Mouse (Mus musculus) MEL (cell line): ENCODE data around the gene Bptf. TPM values are rescaled to one million over a fixed set of nuclear protein-coding genes. Genes with fewer than 3 reads are reported as not detected.
A peak's percentile ranks its signal among the peaks of the same experiment; 100 is the strongest.

Experiments
- DNase-seq: peaks from one replicate; pipeline ENCODE4 v3.0.0; 2011; ENCODE audit warnings: low read depth, low spot score
- H3K27ac ChIP-seq: 2 replicates; pipeline ENCODE4 v1.5.1; 2012; ENCODE audit warnings: low read depth, mild to moderate bottlenecking, control low read depth, low read length, moderate library complexity; ENCODE audit not compliant: control insufficient read depth
- H3K27me3 ChIP-seq, 2 experiments: fragments of 150-350 bp in 1 of 2; sonication (generic) in 1 of 2; 2 replicates each; pipeline ENCODE4 v1.6.1; 2012; ENCODE audit warnings: low read length in 2 of 2, mild to moderate bottlenecking in 2 of 2, improper control_type of control experiment in 1 of 2, moderate library complexity in 1 of 2; ENCODE audit not compliant: insufficient read depth in 2 of 2, control insufficient read depth in 1 of 2
- H3K36me3 ChIP-seq, 2 experiments: 2 replicates each; pipeline ENCODE4 v1.6.1; 2012 to 2014; ENCODE audit warnings: low read length in 2 of 2, improper control_type of control experiment in 1 of 2, inconsistent platforms in 1 of 2, mild to moderate bottlenecking in 1 of 2; ENCODE audit not compliant: insufficient read depth in 2 of 2, control insufficient read depth in 1 of 2
- H3K4me1 ChIP-seq, 2 experiments: fragments of 150-350 bp in 1 of 2; sonication (generic) in 1 of 2; 2 replicates each; pipeline ENCODE4 v1.6.1; 2012; ENCODE audit warnings: low read length in 2 of 2, improper control_type of control experiment in 1 of 2, mild to moderate bottlenecking in 1 of 2; ENCODE audit not compliant: insufficient read depth in 2 of 2, control insufficient read depth in 1 of 2
- H3K4me3 ChIP-seq, 2 experiments: fragments of 150-350 bp in 1 of 2; sonication (generic) in 1 of 2; 2 replicates each; pipeline ENCODE4 v1.5.1; 2012; ENCODE audit warnings: low read depth in 2 of 2, low read length in 2 of 2, mild to moderate bottlenecking in 2 of 2, moderate library complexity in 2 of 2, control low read depth in 1 of 2, improper control_type of control experiment in 1 of 2; ENCODE audit not compliant: control insufficient read depth in 1 of 2, insufficient read depth in 1 of 2
- H3K79me2 ChIP-seq: 2 replicates; pipeline ENCODE4 v1.6.1; 2012; ENCODE audit warnings: mild to moderate bottlenecking, low read length, moderate library complexity; ENCODE audit not compliant: control insufficient read depth, poor library complexity, insufficient read depth
- H3K9ac ChIP-seq: 2 replicates; pipeline ENCODE4 v1.6.1; 2012; ENCODE audit warnings: low read depth, mild to moderate bottlenecking, control low read depth, low read length, moderate library complexity; ENCODE audit not compliant: control insufficient read depth, poor library complexity, severe bottlenecking
- H3K9me3 ChIP-seq: fragments of 150-350 bp; sonication (generic); replicated peaks from 2 replicates; pipeline ENCODE4 v1.6.1; 2012; ENCODE audit warnings: mild to moderate bottlenecking, low read length, improper control_type of control experiment, moderate library complexity; ENCODE audit not compliant: insufficient read depth
- CHD2 ChIP-seq: IDR thresholded peaks from 2 replicates; pipeline ENCODE4 v1.6.1; 2011; ENCODE audit warnings: low read length, improper control_type of control experiment
- CTCF ChIP-seq, 3 experiments: IDR thresholded peaks in 2 of 3; conservative IDR thresholded peaks in 1 of 3; 2 replicates each; pipeline ENCODE4 v1.5.1; 2011 to 2012; ENCODE audit warnings: low read length in 3 of 3, low read depth in 2 of 3, mild to moderate bottlenecking in 2 of 3, improper control_type of control experiment in 1 of 3, inconsistent platforms in 1 of 3, mixed read lengths in 1 of 3, moderate library complexity in 1 of 3; ENCODE audit not compliant: control insufficient read depth in 1 of 3, insufficient read depth in 1 of 3, poor library complexity in 1 of 3, severe bottlenecking in 1 of 3
- E2F4 ChIP-seq: IDR thresholded peaks from 2 replicates; pipeline ENCODE4 v1.6.1; 2011; ENCODE audit warnings: low read depth, low read length, improper control_type of control experiment, borderline replicate concordance
- ELF1 ChIP-seq: IDR thresholded peaks from 2 replicates; pipeline ENCODE4 v1.6.1; 2014; ENCODE audit warnings: low read depth, mild to moderate bottlenecking, inconsistent platforms, low read length, improper control_type of control experiment, moderate library complexity
- ETS1 ChIP-seq: IDR thresholded peaks from 2 replicates; pipeline ENCODE4 v1.6.1; 2012; ENCODE audit warnings: low read depth, mild to moderate bottlenecking, inconsistent platforms, low read length, improper control_type of control experiment, moderate library complexity
- GATA1 ChIP-seq: IDR thresholded peaks from 2 replicates; pipeline ENCODE4 v1.6.1; 2011; ENCODE audit warnings: low read depth, low read length, improper control_type of control experiment
- HCFC1 ChIP-seq: IDR thresholded peaks from 2 replicates; pipeline ENCODE4 v1.6.1; 2012; ENCODE audit warnings: low read depth, mild to moderate bottlenecking, inconsistent platforms, low read length, improper control_type of control experiment, moderate library complexity
- KAT2A ChIP-seq: conservative IDR thresholded peaks from 2 replicates; pipeline ENCODE4 v1.6.1; 2012; ENCODE audit warnings: low read depth, low read length, improper control_type of control experiment, inconsistent platforms
- MAFK ChIP-seq: IDR thresholded peaks from 2 replicates; pipeline ENCODE4 v1.6.1; 2011; ENCODE audit warnings: low read depth, mild to moderate bottlenecking, low read length, improper control_type of control experiment, borderline replicate concordance
- MAX ChIP-seq: IDR thresholded peaks from 2 replicates; pipeline ENCODE4 v1.6.1; 2011; ENCODE audit warnings: low read length, improper control_type of control experiment
- MEF2A ChIP-seq: IDR thresholded peaks from 2 replicates; pipeline ENCODE4 v1.6.1; 2014; ENCODE audit warnings: low read depth, mild to moderate bottlenecking, inconsistent platforms, low read length, improper control_type of control experiment; ENCODE audit not compliant: poor library complexity, insufficient replicate concordance, severe bottlenecking; ENCODE audit errors: extremely low read depth
- MYB ChIP-seq: IDR thresholded peaks from 2 replicates; pipeline ENCODE4 v1.6.1; 2011; ENCODE audit warnings: mild to moderate bottlenecking, low read depth, low read length, improper control_type of control experiment
- MYC ChIP-seq: IDR thresholded peaks from 2 replicates; pipeline ENCODE4 v1.6.1; 2011; ENCODE audit warnings: low read depth, mild to moderate bottlenecking, low read length, improper control_type of control experiment, moderate library complexity
- NRF1 ChIP-seq: IDR thresholded peaks from 2 replicates; pipeline ENCODE4 v1.6.1; 2014; ENCODE audit warnings: low read depth, mild to moderate bottlenecking, inconsistent platforms, low read length, improper control_type of control experiment, moderate library complexity; ENCODE audit not compliant: poor library complexity, insufficient read depth, severe bottlenecking
- POLR2A ChIP-seq, 2 experiments: IDR thresholded peaks; 2 replicates each; pipeline ENCODE4 v1.6.1; 2011 to 2012; ENCODE audit warnings: low read length in 2 of 2, mild to moderate bottlenecking in 2 of 2, control low read depth in 1 of 2, improper control_type of control experiment in 1 of 2, low read depth in 1 of 2, moderate library complexity in 1 of 2; ENCODE audit not compliant: control insufficient read depth in 1 of 2, insufficient read depth in 1 of 2, poor library complexity in 1 of 2
- POLR2AphosphoS2 ChIP-seq: IDR thresholded peaks from 2 replicates; pipeline ENCODE4 v1.6.1; 2011; ENCODE audit warnings: low read length, improper control_type of control experiment
- POLR2AphosphoS5 ChIP-seq: IDR thresholded peaks from 2 replicates; pipeline ENCODE4 v1.6.1; 2012; ENCODE audit warnings: low read depth, borderline replicate concordance, mild to moderate bottlenecking, inconsistent platforms, low read length, moderate library complexity, mixed read lengths
- RCOR1 ChIP-seq: IDR thresholded peaks from 2 replicates; pipeline ENCODE4 v1.6.1; 2012; ENCODE audit warnings: low read depth, mild to moderate bottlenecking, inconsistent platforms, low read length, improper control_type of control experiment
- SIN3A ChIP-seq: IDR thresholded peaks from 2 replicates; pipeline ENCODE4 v1.6.1; 2012; ENCODE audit warnings: low read length, improper control_type of control experiment, inconsistent platforms
- SMC3 ChIP-seq: IDR thresholded peaks from 2 replicates; pipeline ENCODE4 v1.6.1; 2011; ENCODE audit warnings: low read depth, low read length, improper control_type of control experiment
- TAL1 ChIP-seq: IDR thresholded peaks from 2 replicates; pipeline ENCODE4 v1.6.1; 2012; ENCODE audit warnings: mild to moderate bottlenecking, inconsistent platforms, low read length, moderate library complexity, mixed read lengths
- TBP ChIP-seq: IDR thresholded peaks from 2 replicates; pipeline ENCODE4 v1.8.0; 2011; ENCODE audit warnings: low read depth, low read length, improper control_type of control experiment
- TCF12 ChIP-seq: IDR thresholded peaks from 2 replicates; pipeline ENCODE4 v1.6.1; 2014; ENCODE audit warnings: low read depth, mild to moderate bottlenecking, inconsistent platforms, low read length, improper control_type of control experiment, moderate library complexity
- UBTF ChIP-seq: IDR thresholded peaks from 2 replicates; pipeline ENCODE4 v1.6.1; 2012; ENCODE audit warnings: low read depth, mild to moderate bottlenecking, inconsistent platforms, low read length, improper control_type of control experiment, moderate library complexity, borderline replicate concordance; ENCODE audit not compliant: insufficient read depth
- USF1 ChIP-seq: IDR thresholded peaks from 2 replicates; pipeline ENCODE4 v1.6.1; 2014; ENCODE audit warnings: low read depth, mild to moderate bottlenecking, inconsistent platforms, low read length, improper control_type of control experiment, moderate library complexity
- USF2 ChIP-seq, 2 experiments: IDR thresholded peaks; 2 replicates each; pipeline ENCODE4 v1.6.1; 2011 to 2012; ENCODE audit warnings: improper control_type of control experiment in 2 of 2, low read length in 2 of 2, borderline replicate concordance in 1 of 2, inconsistent platforms in 1 of 2, low read depth in 1 of 2, mild to moderate bottlenecking in 1 of 2; ENCODE audit not compliant: insufficient read depth in 1 of 2
- ZC3H11A ChIP-seq: IDR thresholded peaks from 2 replicates; pipeline ENCODE4 v1.6.1; 2012; ENCODE audit warnings: low read depth, mild to moderate bottlenecking, inconsistent platforms, low read length, improper control_type of control experiment
- ZKSCAN1 ChIP-seq: IDR thresholded peaks from 2 replicates; pipeline ENCODE4 v1.6.1; 2012; ENCODE audit warnings: low read depth, mild to moderate bottlenecking, inconsistent platforms, low read length, improper control_type of control experiment, moderate library complexity
- ZNF384 ChIP-seq: IDR thresholded peaks from 2 replicates; pipeline ENCODE4 v1.6.1; 2012; ENCODE audit warnings: low read depth, mild to moderate bottlenecking, inconsistent platforms, low read length, improper control_type of control experiment
- polyA plus RNA-seq, 2 experiments: library from polyadenylated mRNA; stranded (reverse) in 1 of 2; unstranded in 1 of 2; fragments of >175 nt in 1 of 2; fragments of >200 nt in 1 of 2; gene quantifications; 2 replicates each; pipeline versions ENCODE4 v1.2.1 to v1.2.4; 2012; ENCODE audit warnings: low replicate concordance in 2 of 2, low read depth in 1 of 2; ENCODE audit not compliant: insufficient read length in 2 of 2, insufficient read depth in 1 of 2, missing spikeins in 1 of 2
- total RNA-seq: library from RNA; depleted of rRNA; stranded (reverse); fragments of 300-350 nt; gene quantifications from 2 replicates; pipeline ENCODE4 v1.2.3, GENCODE M21; 2012

Gene Bptf
- total and polyA plus RNA-seq, 3 experiments: 27.5 to 55.4 (median 52.7) TPM

GRCm38 (mm10) chr11:107093871-107094270 lies 38.1 kb downstream of the Bptf start:
- Histone ChIP-seq H3K36me3 (peaks cover 13 to 50% of the 10 kb centered on the region in 2 experiments), H3K27ac (no peak overlapping the region)

GRCm38 (mm10) chr11:107092637-107093036 lies 39.3 kb downstream of the Bptf start:
- Histone ChIP-seq H3K27me3 (no peaks in the 10 kb centered on the region), H3K36me3 (peaks cover 13 to 39% of the 10 kb centered on the region in 2 experiments), H3K79me2 (no peaks in the 10 kb centered on the region), H3K4me1 (peaks cover 3 to 12% of the 10 kb centered on the region in 2 experiments; a peak in 3 of 4 replicates), H3K9ac (no peak overlapping the region), H3K9me3 (no peaks in the 10 kb centered on the region), H3K4me3 (no peak overlapping the region), H3K27ac (peak overlapping the region; percentile 33; the same call in 1 of the 2 replicates)
- peak; percentile 80 for DNase-seq
- peak; percentile 78 for TF ChIP-seq MYB
- TF ChIP-seq ELF1: no peak
- no peak for TF ChIP-seq HCFC1
- peak; percentile 78 for TF ChIP-seq GATA1
- TF ChIP-seq MAFK: no peak
- TF ChIP-seq ZNF384: no peak
- TF ChIP-seq CHD2: no peak
- TF ChIP-seq ETS1: peak; percentile 78
- TF ChIP-seq TCF12: peak; percentile 87
- no peak for TF ChIP-seq UBTF
- no peak for TF ChIP-seq TAL1
- TF ChIP-seq RCOR1: 0 out of 2 replicates have a peak, but pooled peaks have one; percentile 52
- no peak for TF ChIP-seq POLR2AphosphoS5
- no peak for TF ChIP-seq USF2 (IDR thresholded peaks at IDR 0.05; ENCODE audit: borderline replicate concordance in 1 of 2, insufficient read depth in 1 of 2, low read depth in 1 of 2, low read length in 2 of 2)
- no peak for TF ChIP-seq TBP
- peak; percentile 87; the same call in 1 of the 2 replicates for TF ChIP-seq MEF2A
- no peak for TF ChIP-seq ZKSCAN1
- TF ChIP-seq SIN3A: peak; percentile 42; the same call in 1 of the 2 replicates
- peak; percentile 28 to 71 (median 45); a peak in 5 of 6 replicates for TF ChIP-seq CTCF (IDR thresholded peaks at IDR 0.05 in 2 of 3, conservative IDR thresholded peaks at IDR 0.05 in 1 of 3; ENCODE audit: control insufficient read depth in 1 of 3, insufficient read depth in 1 of 3, low read depth in 2 of 3, low read length in 3 of 3, poor library complexity in 1 of 3, severe bottlenecking in 1 of 3)
- no peak for TF ChIP-seq USF1
- TF ChIP-seq POLR2AphosphoS2: no peak
- TF ChIP-seq SMC3: no peak
- TF ChIP-seq POLR2A (IDR thresholded peaks at IDR 0.05; ENCODE audit: control insufficient read depth in 1 of 2, insufficient read depth in 1 of 2, low read depth in 1 of 2, low read length in 2 of 2, poor library complexity in 1 of 2): no peak
- TF ChIP-seq ZC3H11A: no peak
- peak; percentile 74; the same call in 1 of the 2 replicates for TF ChIP-seq E2F4
- TF ChIP-seq MAX: 0 out of 2 replicates have a peak, but pooled peaks have one; percentile 47

More at GRCm38 (mm10) chr11:107093871-107094270, 38.1 kb downstream of the Bptf start:
- Histone ChIP-seq H3K4me1 (peaks cover 3 to 12% of the 10 kb centered on the region in 2 experiments; a peak in 3 of 4 replicates), H3K79me2 (no peaks in the 10 kb centered on the region), H3K27me3 (no peaks in the 10 kb centered on the region), H3K9me3 (no peaks in the 10 kb centered on the region), H3K9ac (no peak overlapping the region), H3K4me3 (no peak overlapping the region)
- TF ChIP-seq GATA1 (no peak), SMC3 (no peak), MYC (no peak), UBTF (no peak), CHD2 (no peak), RCOR1 (no peak), ZKSCAN1 (no peak), ZC3H11A (no peak), KAT2A (no peak), ETS1 (no peak), MAX (no peak), NRF1 (no peak), USF1 (no peak), TCF12 (no peak), ELF1 (no peak)
- no peak for DNase-seq
